28 mouse cellular contexts compared by ENCODE assay signal in the genomic region with DNA sequence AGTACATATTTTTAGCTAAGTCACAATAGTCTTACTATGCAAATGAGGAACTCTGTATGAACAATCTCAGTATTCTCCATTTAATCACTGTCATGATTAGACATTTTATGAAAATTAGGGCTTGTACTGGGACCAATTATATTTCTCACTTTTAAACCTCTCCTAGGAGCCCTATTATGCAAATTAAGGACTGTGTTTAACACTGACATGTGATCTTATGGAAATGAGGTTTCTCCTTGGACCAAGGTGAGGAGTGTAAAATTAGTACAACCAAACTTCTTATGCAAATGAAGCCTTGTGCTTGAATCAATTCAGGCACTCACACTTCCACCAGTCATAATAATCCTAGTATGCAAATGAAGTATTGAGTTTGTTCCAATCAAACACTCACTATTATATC.
A peak's percentile ranks its signal among the peaks of the same experiment; 100 is the strongest.
DNase-seq lines count a peak whose midpoint lies in the region; ATAC-seq and TF ChIP-seq lines count a peak whose summit lies in the region.
"Had no signal": no experiment of that assay in that cellular context is flagged by ENCODE, and none has a peak within 500 bp of the region (broad histone marks: within the 10 kb centered on the region; RNA-seq: fewer than 3 reads in every experiment).

No protein-coding gene starts in this region.

- H3K9ac ChIP-seq in midbrain, embryonic 12.5 days (replicated peaks) = no peak overlapping the region
- H3K9ac ChIP-seq in midbrain, embryonic 13.5 days (replicated peaks) = no peak overlapping the region
- no peak overlapping the region for H3K9ac ChIP-seq in forebrain, embryonic 12.5 days
- H3K9ac ChIP-seq in forebrain, postnatal 0 days = no peak overlapping the region
- H3K9ac ChIP-seq: embryonic facial prominence, embryonic 12.5 days; hindbrain, embryonic 13.5 days; liver, embryonic 15.5 days; lung, embryonic 14.5 days had no signal

- H3K27ac ChIP-seq in midbrain, embryonic 12.5 days (replicated peaks) = no peak overlapping the region
- no peak overlapping the region for H3K27ac ChIP-seq in midbrain, embryonic 13.5 days
- no peak overlapping the region for H3K27ac ChIP-seq in forebrain, embryonic 12.5 days
- H3K27ac ChIP-seq in forebrain, postnatal 0 days (ENCODE audit: low read depth, low read length) = no peak overlapping the region
- H3K27ac ChIP-seq: embryonic facial prominence, embryonic 12.5 days; hindbrain, embryonic 13.5 days; liver, embryonic 15.5 days had no signal

- TF ChIP-seq CTCF in forebrain, postnatal 0 days (IDR thresholded peaks at IDR 0.05; ENCODE audit: low read depth) = no peak

- H3K4me3 ChIP-seq in midbrain, embryonic 12.5 days = no peak overlapping the region
- H3K4me3 ChIP-seq in midbrain, embryonic 13.5 days (replicated peaks) = no peak overlapping the region
- H3K4me3 ChIP-seq in forebrain, embryonic 12.5 days (replicated peaks) = no peak overlapping the region
- no peak overlapping the region for H3K4me3 ChIP-seq in forebrain, postnatal 0 days (ENCODE audit: low read depth, low read length)
- H3K4me3 ChIP-seq: embryonic facial prominence, embryonic 12.5 days; hindbrain, embryonic 13.5 days; liver, embryonic 15.5 days had no signal

- peak; percentile 63; the same call in 1 of the 2 replicates for ATAC-seq in midbrain, embryonic 12.5 days (ENCODE audit: low FRiP score, low read depth)
- no peak for ATAC-seq in midbrain, embryonic 13.5 days
- ATAC-seq in forebrain, embryonic 12.5 days (ENCODE audit: low FRiP score) = peak; percentile 49; the same call in 1 of the 2 replicates
- ATAC-seq in forebrain, postnatal 0 days = peak; percentile 68; the same call in 1 of the 2 replicates
- ATAC-seq: CD4-positive, CD25-positive, alpha-beta regulatory T cell, adult 4 months; intestine, postnatal 0 days had no signal

- no peak overlapping the region for H3K4me2 ChIP-seq in midbrain, embryonic 12.5 days (replicated peaks)
- no peak overlapping the region for H3K4me2 ChIP-seq in midbrain, embryonic 13.5 days (replicated peaks)
- H3K4me2 ChIP-seq in forebrain, embryonic 12.5 days = no peak overlapping the region
- H3K4me2 ChIP-seq in forebrain, postnatal 0 days (ENCODE audit: low read depth) = no peak overlapping the region
- H3K4me2 ChIP-seq: embryonic facial prominence, embryonic 12.5 days; hindbrain, embryonic 13.5 days; liver, embryonic 15.5 days; lung, embryonic 14.5 days had no signal

- H3K27me3 ChIP-seq in midbrain, embryonic 12.5 days = no peaks in the 10 kb centered on the region
- no peaks in the 10 kb centered on the region for H3K27me3 ChIP-seq in midbrain, embryonic 13.5 days
- H3K27me3 ChIP-seq in forebrain, embryonic 12.5 days = no peaks in the 10 kb centered on the region
- H3K27me3 ChIP-seq in forebrain, postnatal 0 days (ENCODE audit: insufficient read depth, low read length) = no peaks in the 10 kb centered on the region
- H3K27me3 ChIP-seq: embryonic facial prominence, embryonic 12.5 days; hindbrain, embryonic 13.5 days; liver, embryonic 15.5 days had no signal

- no peaks in the 10 kb centered on the region for H3K4me1 ChIP-seq in midbrain, embryonic 12.5 days
- H3K4me1 ChIP-seq in midbrain, embryonic 13.5 days (replicated peaks) = no peaks in the 10 kb centered on the region
- H3K4me1 ChIP-seq in forebrain, embryonic 12.5 days = no peaks in the 10 kb centered on the region
- H3K4me1 ChIP-seq in forebrain, postnatal 0 days (ENCODE audit: insufficient read depth) = no peaks in the 10 kb centered on the region
- H3K4me1 ChIP-seq: embryonic facial prominence, embryonic 12.5 days; hindbrain, embryonic 13.5 days; liver, embryonic 15.5 days had no signal

- no peaks in the 10 kb centered on the region for H3K36me3 ChIP-seq in midbrain, embryonic 12.5 days
- no peaks in the 10 kb centered on the region for H3K36me3 ChIP-seq in midbrain, embryonic 13.5 days
- no peaks in the 10 kb centered on the region for H3K36me3 ChIP-seq in forebrain, embryonic 12.5 days (replicated peaks)
- no peaks in the 10 kb centered on the region for H3K36me3 ChIP-seq in forebrain, postnatal 0 days (ENCODE audit: insufficient read depth)
- H3K36me3 ChIP-seq: embryonic facial prominence, embryonic 12.5 days; hindbrain, embryonic 13.5 days; liver, embryonic 15.5 days had no signal

- no peaks in the 10 kb centered on the region for H3K9me3 ChIP-seq in midbrain, embryonic 12.5 days
- H3K9me3 ChIP-seq in midbrain, embryonic 13.5 days = no peaks in the 10 kb centered on the region
- no peaks in the 10 kb centered on the region for H3K9me3 ChIP-seq in forebrain, embryonic 12.5 days
- H3K9me3 ChIP-seq in forebrain, postnatal 0 days (ENCODE audit: low read length) = no peaks in the 10 kb centered on the region
- H3K9me3 ChIP-seq: embryonic facial prominence, embryonic 12.5 days; hindbrain, embryonic 13.5 days; liver, embryonic 15.5 days had no signal

- DNase-seq in brain, adult 2 months (ENCODE audit: low read depth, low spot score) = peak; percentile 1
- no peak for DNase-seq in forebrain, postnatal 0 days
- no peak for DNase-seq in cerebellum, adult 9-10 months
- no peak for DNase-seq in gastrocnemius, postnatal 10 days
- DNase-seq: adrenal gland, adult 2 months; adrenal gland, postnatal 36 days; cerebellum, adult 11 months; cerebellum, adult 9-11 months; embryo, embryonic 11 days; heart, postnatal 14 days; kidney, adult 9 months; kidney, postnatal 10 days; layer of hippocampus, adult 9-11 months; liver; lung, embryonic 14.5 days; lung, postnatal 14 days; right cerebral cortex, adult 18-20 months; right cerebral cortex, postnatal 4 days; thymus, adult 2 months; thymus, postnatal 36 days had no signal
